Mouse (Mus musculus): Measurements from ENCODE around the gene Kcnc2.

- TF ChIP-seq CTCF (IDR thresholded peaks at IDR 0.05; ENCODE audit: borderline replicate concordance, control insufficient read depth, extremely low read depth, insufficient read depth, low read length, poor library complexity) = no peak
- no peak for TF ChIP-seq POLR2A (IDR thresholded peaks at IDR 0.05; ENCODE audit: control insufficient read depth, extremely low read depth, insufficient read depth, low read length, poor library complexity)
These were observed 7.1 kb downstream of the Kcnc2 start for GRCm38 (mm10) chr10:112277996-112278395.

Measured in thymus, adult 2 months (tissue).